Mouse (Mus musculus) testis, adult 2 months (tissue): ENCODE results near the gene Hspb7. TPM values are rescaled to one million over a fixed set of nuclear protein-coding genes. Genes with fewer than 3 reads are reported as not detected.

Source experiments
- H3K27ac ChIP-seq: fragments of 200-500 bp; 2 replicates; pipeline ENCODE4 v1.5.1; 2012; ENCODE audit warnings: low read depth, low read length; ENCODE audit not compliant: control insufficient read depth, insufficient read depth
- H3K27me3 ChIP-seq: fragments of 200-500 bp; 2 replicates; pipeline ENCODE4 v1.6.1; 2012; ENCODE audit warnings: mild to moderate bottlenecking, low read length, moderate library complexity; ENCODE audit not compliant: control insufficient read depth, insufficient read depth
- H3K36me3 ChIP-seq: fragments of 200-500 bp; 2 replicates; pipeline ENCODE4 v1.6.1; 2012; ENCODE audit warnings: mild to moderate bottlenecking, low read length; ENCODE audit not compliant: control insufficient read depth, insufficient read depth
- H3K4me1 ChIP-seq: fragments of 200-500 bp; 2 replicates; pipeline ENCODE4 v1.6.1; 2012; ENCODE audit warnings: low read length; ENCODE audit not compliant: control insufficient read depth, insufficient read depth
- H3K4me3 ChIP-seq: fragments of 200-500 bp; 2 replicates; pipeline ENCODE4 v1.5.1; 2012; ENCODE audit warnings: low read depth, mild to moderate bottlenecking, low read length, moderate library complexity, mixed read lengths; ENCODE audit not compliant: control insufficient read depth
- CTCF ChIP-seq: fragments of 200-500 bp; IDR thresholded peaks from 2 replicates; pipeline ENCODE4 v1.5.1; 2012; ENCODE audit warnings: low read depth, mild to moderate bottlenecking, inconsistent platforms, low read length, moderate library complexity; ENCODE audit not compliant: control insufficient read depth, insufficient read depth, insufficient replicate concordance
- POLR2A ChIP-seq: fragments of 200-500 bp; IDR thresholded peaks from 2 replicates; pipeline ENCODE4 v1.6.1; 2012; ENCODE audit warnings: low read depth, mild to moderate bottlenecking, inconsistent platforms, low read length, moderate library complexity; ENCODE audit not compliant: control insufficient read depth
- polyA plus RNA-seq: library from polyadenylated mRNA; depleted of rRNA; stranded (reverse); fragments of >200 nt; gene quantifications from 2 replicates; pipeline ENCODE4 v1.2.3, GENCODE M21; 2012; rRNA removed

Gene Hspb7
- polyA plus RNA-seq = 24.6 and 24.7 TPM in 2 replicates

DNA sequence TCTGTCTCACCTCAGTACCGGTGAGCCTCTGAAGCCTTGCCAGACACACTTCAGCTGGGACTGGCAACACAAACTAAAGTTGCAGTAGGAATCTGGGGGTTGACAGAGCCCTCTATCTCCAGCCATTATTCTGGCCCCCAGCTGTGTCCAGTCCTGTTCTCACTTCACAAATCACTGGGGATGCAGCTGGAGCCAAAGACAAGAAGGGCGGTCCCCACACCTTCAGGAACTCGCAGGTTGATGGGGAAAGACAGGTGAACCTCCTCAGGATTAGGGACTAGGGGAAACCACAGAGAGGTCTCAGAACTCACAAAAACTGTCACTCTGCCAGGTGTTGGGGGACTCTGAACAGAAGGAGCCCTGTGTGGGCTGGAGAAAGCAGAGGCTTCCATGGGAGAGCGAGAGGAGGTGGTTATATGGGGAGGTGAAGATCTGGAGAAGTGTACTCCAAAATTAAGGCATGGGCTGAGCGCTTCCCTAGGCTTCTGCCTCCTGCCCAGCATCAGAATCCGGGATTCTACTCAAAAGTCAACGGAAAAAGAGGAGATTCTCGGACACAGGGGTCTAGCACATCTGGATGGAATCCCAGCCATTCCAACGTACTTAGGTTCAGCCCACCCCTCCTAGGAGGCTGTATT is at the start of gene Hspb7:
Hspb7 (plus strand) TSS at position 588 of the 638 bp plus-strand sequence.
- H3K4me1 ChIP-seq = peaks cover 29% of the 10 kb centered on the region
- 0 out of 2 replicates have a peak within 1 kb of the TSS, but pooled peaks have one; percentile 2 for H3K27ac ChIP-seq
- H3K27me3 ChIP-seq = no peaks in the 10 kb centered on the region
- no peak for TF ChIP-seq CTCF
- TF ChIP-seq POLR2A = no peak
- no peaks in the 10 kb centered on the region for H3K36me3 ChIP-seq
- peak within 1 kb of the TSS; percentile 71 for H3K4me3 ChIP-seq

DNA sequence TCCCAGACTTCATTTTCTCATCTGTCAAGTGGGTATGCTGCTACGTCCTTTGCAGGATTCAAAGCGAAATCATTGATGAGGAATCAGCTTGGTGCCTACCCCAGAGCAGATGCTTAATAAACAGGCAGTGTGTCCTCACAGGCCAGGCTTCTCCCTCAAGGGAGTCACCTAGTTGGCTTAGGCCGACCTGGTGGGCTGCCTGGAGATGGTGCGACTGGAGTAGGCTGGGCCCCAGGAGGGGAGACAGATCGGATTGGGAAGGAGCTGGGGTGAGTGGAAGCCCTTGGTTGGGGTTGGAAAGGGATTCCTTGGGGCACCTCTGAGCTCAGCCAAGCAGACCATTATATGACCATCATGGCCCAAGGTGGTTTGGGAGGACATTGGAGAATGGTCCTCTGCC is 48.2 kb upstream of the Hspb7 start:
- TF ChIP-seq CTCF (no peak), POLR2A (no peak)
- H3K4me1 ChIP-seq = peaks cover 2% of the 10 kb centered on the region
- no peak overlapping the region for H3K4me3 ChIP-seq
- no peaks in the 10 kb centered on the region; the same call in 1 of the 2 replicates for H3K27me3 ChIP-seq
- H3K27ac ChIP-seq = no peak overlapping the region
- no peaks in the 10 kb centered on the region for H3K36me3 ChIP-seq

DNA sequence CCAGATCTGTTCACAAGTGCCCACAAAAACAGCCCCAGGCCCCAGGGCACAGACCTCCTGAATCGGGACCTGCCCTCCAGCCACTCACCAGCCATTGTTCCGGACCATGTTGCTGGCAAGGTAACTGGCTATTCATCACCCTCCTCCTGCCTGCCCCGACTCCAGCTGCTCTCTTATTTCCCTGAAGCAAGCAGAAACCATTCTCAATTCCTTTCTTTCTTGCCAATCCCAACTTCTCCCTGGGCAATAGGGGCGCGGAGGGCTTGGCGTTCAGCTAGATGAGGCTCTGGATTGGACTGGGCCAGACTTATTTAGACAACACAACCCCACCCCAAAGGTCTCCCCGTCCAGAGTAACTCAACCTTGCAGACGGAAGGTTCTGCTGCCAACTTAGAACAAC is 40.9 kb upstream of the Hspb7 start:
- Histone ChIP-seq H3K4me3 (no peak overlapping the region), H3K27ac (no peak overlapping the region), H3K4me1 (0 out of 2 replicates have a peak, but pooled peaks cover 2% of the 10 kb centered on the region), H3K27me3 (no peaks in the 10 kb centered on the region), H3K36me3 (no peaks in the 10 kb centered on the region)
- no peak for TF ChIP-seq POLR2A
- TF ChIP-seq CTCF = no peak

DNA sequence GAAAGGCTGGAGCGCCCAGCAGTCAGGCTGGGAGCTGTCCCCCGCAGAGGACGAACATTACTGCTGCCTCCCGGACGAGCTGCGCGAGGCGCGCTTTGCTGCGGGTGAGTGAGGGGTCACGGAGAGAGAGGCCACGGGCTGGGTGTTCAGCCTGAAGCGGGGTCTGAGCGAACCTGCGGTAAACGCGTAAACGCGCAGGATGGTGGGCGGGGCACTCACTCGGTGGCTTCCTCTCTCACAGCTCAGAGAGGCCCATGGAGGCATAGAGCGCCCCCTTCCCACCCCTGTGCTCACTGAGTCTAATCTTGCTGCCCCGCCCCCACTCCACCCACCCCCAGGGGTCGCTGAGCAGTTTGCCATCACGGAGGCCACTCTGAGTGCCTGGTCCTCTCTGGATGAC is 38.2 kb upstream of the Hspb7 start:
- Histone ChIP-seq H3K27me3 (no peaks in the 10 kb centered on the region), H3K27ac (no peak overlapping the region), H3K36me3 (no peaks in the 10 kb centered on the region), H3K4me1 (0 out of 2 replicates have a peak, but pooled peaks cover 2% of the 10 kb centered on the region), H3K4me3 (peak overlapping the region; percentile 48)
- TF ChIP-seq CTCF = no peak
- no peak for TF ChIP-seq POLR2A

DNA sequence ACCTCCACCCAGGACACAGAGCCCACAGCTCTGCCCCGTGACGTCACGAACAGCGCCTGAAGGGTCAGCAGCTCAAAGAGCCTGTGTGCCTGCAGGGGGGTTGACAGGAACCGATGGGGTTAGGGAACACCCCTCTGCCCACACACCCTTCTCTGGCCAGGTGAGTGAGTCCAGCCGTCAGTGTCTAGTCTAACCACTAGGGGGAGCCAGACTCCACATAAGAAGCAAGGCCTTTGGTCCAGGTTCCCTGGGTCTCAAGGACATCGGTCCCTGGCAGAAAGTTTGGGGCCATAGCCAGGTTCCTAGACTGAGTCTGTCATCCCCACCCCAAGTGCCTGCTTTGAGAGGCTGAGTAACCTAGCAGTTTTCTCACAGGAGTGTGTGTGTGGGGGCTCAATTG is 35.3 kb upstream of the Hspb7 start:
- TF ChIP-seq CTCF = peak; percentile 93
- TF ChIP-seq POLR2A = no peak
- Histone ChIP-seq H3K36me3 (no peaks in the 10 kb centered on the region), H3K27me3 (no peaks in the 10 kb centered on the region), H3K4me1 (peaks cover 2% of the 10 kb centered on the region; the same call in 1 of the 2 replicates), H3K27ac (no peak overlapping the region), H3K4me3 (no peak overlapping the region)

DNA sequence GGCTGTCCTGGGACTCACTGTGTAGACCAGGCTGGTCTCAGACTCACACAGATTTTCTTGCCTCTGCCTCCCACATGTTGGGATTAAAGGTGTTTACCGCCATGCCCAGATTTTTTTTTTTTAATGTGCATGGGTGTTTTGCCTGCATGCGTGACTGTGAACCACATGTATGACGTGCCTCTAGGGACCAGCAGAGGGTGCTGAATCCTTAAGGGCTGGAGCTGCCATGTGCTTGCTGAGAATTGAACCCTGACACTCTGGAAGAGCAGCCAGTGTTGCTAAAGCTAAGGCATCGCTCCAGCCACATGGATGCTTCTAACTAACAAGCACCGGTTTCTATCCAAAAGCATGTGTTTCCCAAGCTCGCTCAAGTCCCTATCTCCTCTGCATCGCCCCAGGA is 34.4 kb upstream of the Hspb7 start:
- Histone ChIP-seq H3K27ac (no peak overlapping the region), H3K27me3 (no peaks in the 10 kb centered on the region), H3K4me3 (no peak overlapping the region), H3K36me3 (no peaks in the 10 kb centered on the region), H3K4me1 (peaks cover 2% of the 10 kb centered on the region; the same call in 1 of the 2 replicates)
- no peak for TF ChIP-seq POLR2A
- TF ChIP-seq CTCF = no peak

DNA sequence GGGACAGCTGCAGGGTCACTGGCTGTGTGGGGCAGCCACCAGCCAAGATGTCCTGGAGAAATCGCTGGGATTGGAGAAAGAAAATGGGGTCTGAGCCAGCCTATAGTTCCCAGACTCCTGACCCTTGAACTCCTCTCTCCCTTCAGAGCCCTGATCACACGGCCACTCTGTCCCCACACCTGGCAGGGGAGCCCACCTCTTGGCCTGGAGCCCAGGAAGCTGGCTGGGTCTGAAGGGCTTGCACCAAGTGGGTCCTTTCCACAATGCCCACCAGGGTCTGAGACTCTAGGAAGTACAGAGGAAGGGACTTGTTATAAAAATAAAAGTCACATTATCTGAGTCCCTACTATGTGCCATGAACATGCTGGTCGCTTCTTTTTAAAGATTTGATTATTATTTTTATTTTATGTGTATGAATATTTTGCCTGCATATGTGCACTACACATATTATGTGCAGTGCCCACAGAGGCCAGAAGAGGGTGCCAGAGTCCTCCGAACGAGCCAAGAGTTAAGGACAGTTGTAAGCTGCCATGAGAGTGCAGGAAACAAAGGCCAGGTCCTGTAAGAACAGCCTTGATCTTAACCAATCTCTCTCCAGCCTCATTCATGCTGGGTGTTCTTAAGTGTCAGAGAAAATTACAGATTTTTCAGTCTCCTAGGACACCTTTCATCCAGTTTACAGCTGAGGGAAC is 33.3 kb upstream of the Hspb7 start:
- Histone ChIP-seq H3K27ac (no peak overlapping the region), H3K4me3 (no peak overlapping the region), H3K27me3 (no peaks in the 10 kb centered on the region), H3K4me1 (no peaks in the 10 kb centered on the region; the same call in 1 of the 2 replicates), H3K36me3 (no peaks in the 10 kb centered on the region)
- TF ChIP-seq POLR2A = no peak
- TF ChIP-seq CTCF = peak; percentile 82; the same call in 1 of the 2 replicates
